9 mouse cellular contexts compared by ENCODE assay signal in genomic region chr6:108772913-108773312, GRCm38 (mm10). TPM values are rescaled to one million over a fixed set of nuclear protein-coding genes. Genes with fewer than 3 reads are reported as not detected.
DNase-seq lines count a peak whose midpoint lies in the region; ATAC-seq lines count a peak whose summit lies in the region.
"Had no signal": no experiment of that assay in that cellular context is flagged by ENCODE, and none has a peak within 500 bp of the region (broad histone marks: within the 10 kb centered on the region; RNA-seq: fewer than 3 reads in every experiment).

No protein-coding gene starts in this region.

- no peaks in the 10 kb centered on the region for H3K9me3 ChIP-seq in forebrain, embryonic 16.5 days (ENCODE audit: control insufficient read depth, low read length)
- H3K9me3 ChIP-seq in hindbrain, embryonic 11.5 days (ENCODE audit: control insufficient read depth, low read length), result no peaks in the 10 kb centered on the region
- H3K9me3 ChIP-seq: limb, embryonic 12.5 days had no signal

- peak; percentile 37 for DNase-seq in Muller cell, postnatal 12 days (ENCODE audit: inconsistent ontology term)
- peak; percentile 70 for DNase-seq in cerebellum, adult 11-12 months
- DNase-seq in hindbrain, embryonic 11.5 days (ENCODE audit: low spot score), result peak; percentile 84
- peak; percentile 86 to 88 for DNase-seq in layer of hippocampus, postnatal 10 days (ENCODE audit: low spot score in 2 of 2)
- DNase-seq in lung, postnatal 4 days, result peak; percentile 72 to 85
- peak; percentile 83 to 91 for DNase-seq in right cerebral cortex, adult 2 months (ENCODE audit: low spot score in 2 of 2)
- DNase-seq in urinary bladder, postnatal 10 days (ENCODE audit: low spot score), result peak; percentile 62

- H3K4me2 ChIP-seq in forebrain, embryonic 16.5 days (ENCODE audit: low read length), result no peak overlapping the region
- no peak overlapping the region for H3K4me2 ChIP-seq in hindbrain, embryonic 11.5 days (replicated peaks; ENCODE audit: low read depth, low read length)
- H3K4me2 ChIP-seq: limb, embryonic 12.5 days had no signal

- H3K27ac ChIP-seq in forebrain, embryonic 16.5 days (ENCODE audit: low read length), result no peak overlapping the region
- no peak overlapping the region for H3K27ac ChIP-seq in hindbrain, embryonic 11.5 days (ENCODE audit: low read depth, low read length)
- H3K27ac ChIP-seq: limb, embryonic 12.5 days had no signal

- ATAC-seq in forebrain, embryonic 16.5 days, result peak; percentile 77; the same call in 1 of the 2 replicates
- peak; percentile 63; the same call in 1 of the 2 replicates for ATAC-seq in hindbrain, embryonic 11.5 days (ENCODE audit: low FRiP score)

- H3K36me3 ChIP-seq in forebrain, embryonic 16.5 days (ENCODE audit: control insufficient read depth, insufficient read depth), result no peaks in the 10 kb centered on the region
- H3K36me3 ChIP-seq in hindbrain, embryonic 11.5 days (ENCODE audit: control insufficient read depth, insufficient read depth, low read length), result no peaks in the 10 kb centered on the region
- H3K36me3 ChIP-seq: limb, embryonic 12.5 days had no signal

- H3K27me3 ChIP-seq in forebrain, embryonic 16.5 days (replicated peaks; ENCODE audit: control insufficient read depth, insufficient read depth, low read length), result no peaks in the 10 kb centered on the region
- no peaks in the 10 kb centered on the region for H3K27me3 ChIP-seq in hindbrain, embryonic 11.5 days (ENCODE audit: control insufficient read depth, insufficient read depth, low read length)
- H3K27me3 ChIP-seq: limb, embryonic 12.5 days had no signal

- H3K4me3 ChIP-seq in forebrain, embryonic 16.5 days (replicated peaks; ENCODE audit: low read length), result no peak overlapping the region
- no peak overlapping the region for H3K4me3 ChIP-seq in hindbrain, embryonic 11.5 days (ENCODE audit: low read depth, low read length)
- H3K4me3 ChIP-seq: limb, embryonic 12.5 days had no signal

- 18% methylated on average over 9 of the region's 9 CpGs for WGBS in forebrain, embryonic 16.5 days
- WGBS in hindbrain, embryonic 11.5 days, result 19% methylated on average over 9 of the region's 9 CpGs

- no peaks in the 10 kb centered on the region for H3K4me1 ChIP-seq in forebrain, embryonic 16.5 days (replicated peaks; ENCODE audit: control insufficient read depth, insufficient read depth, low read length)
- H3K4me1 ChIP-seq in hindbrain, embryonic 11.5 days (replicated peaks; ENCODE audit: control insufficient read depth, insufficient read depth, low read length), result no peaks in the 10 kb centered on the region
- H3K4me1 ChIP-seq: limb, embryonic 12.5 days had no signal

- no peak overlapping the region for H3K9ac ChIP-seq in forebrain, embryonic 16.5 days (replicated peaks; ENCODE audit: low read depth, low read length)
- no peak overlapping the region for H3K9ac ChIP-seq in hindbrain, embryonic 11.5 days (ENCODE audit: low read depth, low read length)
- H3K9ac ChIP-seq: limb, embryonic 12.5 days had no signal

RNA-seq across cellular contexts. Expression of gene Arl8b, which starts 10.0 kb away (rescaled TPM):
- 104 and 110 TPM in 2 replicates for polyA plus RNA-seq in forebrain, embryonic 16.5 days (2015; fragmentation: Nextera tagmentation; extraction: Ambion mirVana)
- 77.3 and 88.5 TPM in 2 replicates for polyA plus RNA-seq in hindbrain, embryonic 11.5 days (2014; fragmentation: Nextera tagmentation; extraction: Ambion mirVana)
- total RNA-seq in layer of hippocampus, postnatal 10 days (2021), result 100 to 1,000 TPM; 142 to 165 TPM

RNA-seq across cellular contexts. Expression of gene Edem1, which starts 55.5 kb away (rescaled TPM):
- 6.8 and 7.3 TPM in 2 replicates for polyA plus RNA-seq in forebrain, embryonic 16.5 days (2015; fragmentation: Nextera tagmentation; extraction: Ambion mirVana)
- polyA plus RNA-seq in hindbrain, embryonic 11.5 days (2014; fragmentation: Nextera tagmentation; extraction: Ambion mirVana), result 22.0 and 22.2 TPM in 2 replicates
- total RNA-seq in layer of hippocampus, postnatal 10 days (2021), result 10 to 100 TPM; 24.1 to 32.9 TPM

Comparison
In these comparisons a context has a peak if more than half of its experiments do, and no peak if none do; other contexts are left out.
1. DNase-seq: peak in every context shown above with its lines; median percentile 87 in layer of hippocampus, postnatal 10 days; 87 in right cerebral cortex, adult 2 months; 84 in hindbrain, embryonic 11.5 days; 78 in lung, postnatal 4 days; 70 in cerebellum, adult 11-12 months; 62 in urinary bladder, postnatal 10 days; 37 in Muller cell, postnatal 12 days.